Mouse (Mus musculus) adrenal gland (tissue): ENCODE measurements around the gene Plin2.
"Not testable (repeated sequence)": the region's sequence is repeated elsewhere in the genome, so short reads cannot be mapped to it uniquely, and the experiment has no call there.

Source experiments
- intact Hi-C: fragments of 180-260 bp; cut with DNase I; formaldehyde crosslinking; loops from one replicate; pipeline ENCODE4 v1.15.1; 2025

Plin2 gene

GRCm38 (mm10) chr4:86634312-86634711, 35.5 kb downstream of the Plin2 start:
- intact Hi-C loops: not testable (repeated sequence)

- intact Hi-C loops: not testable (repeated sequence)
Measured at GRCm38 (mm10) chr4:86632556-86632955, 37.3 kb downstream of the Plin2 start.

GRCm38 (mm10) chr4:86631831-86632230, 38.0 kb downstream of the Plin2 start:
- intact Hi-C loops: no loop called here

- intact Hi-C loops: not testable (repeated sequence)
Measured at GRCm38 (mm10) chr4:86626496-86626895, 43.4 kb downstream of the Plin2 start.

- intact Hi-C loops: no loop called here
Measured at GRCm38 (mm10) chr4:86625463-86625862, 44.4 kb downstream of the Plin2 start.

GRCm38 (mm10) chr4:86622532-86622931, 47.3 kb downstream of the Plin2 start:
- intact Hi-C loops: loop anchor here (5.0 kb wide), 1 partner anchor 35 kb away; no protein-coding TSS in a partner anchor

GRCm38 (mm10) chr4:86622116-86622515, 47.7 kb downstream of the Plin2 start:
- intact Hi-C loops: loop anchor here (5.0 kb wide), 1 partner anchor 35 kb away; no protein-coding TSS in a partner anchor

- intact Hi-C loops: loop anchor here (5.0 kb wide), 1 partner anchor 37 kb away; no protein-coding TSS in a partner anchor
Measured at GRCm38 (mm10) chr4:86620506-86620905, 49.4 kb downstream of the Plin2 start.

GRCm38 (mm10) chr4:86612289-86612620, 57.6 kb downstream of the Plin2 start:
- intact Hi-C loops: no loop called here

- intact Hi-C loops: no loop called here
Measured at GRCm38 (mm10) chr4:86611524-86612288, 58.2 kb downstream of the Plin2 start, which contains the start of gene Haus6. Gene Haus6 (minus strand): TSS chr4:86612055.
